Mouse (Mus musculus): ENCODE data around the gene Msi2. TPM values are rescaled to one million over a fixed set of nuclear protein-coding genes. Genes with fewer than 3 reads are reported as not detected.

The Msi2 gene
- total and polyA plus RNA-seq, 3 experiments = 36.5 to 197 (median 144) TPM

- ATAC-seq (ENCODE audit: extremely low read depth, insufficient number of reproducible peaks, low FRiP score, poor library complexity, severe bottlenecking) = no peak
- DNase-seq (ENCODE audit: low spot score) = no peak
- TF ChIP-seq GATA2 (IDR thresholded peaks at IDR 0.05; ENCODE audit: borderline replicate concordance, low read depth, low read length) (no peak), POLR2AphosphoS5 (IDR thresholded peaks at IDR 0.05; ENCODE audit: insufficient replicate concordance, low read depth, low read length) (no peak), TAL1 (conservative IDR thresholded peaks at IDR 0.05; ENCODE audit: low read depth, low read length) (no peak), CTCF (IDR thresholded peaks at IDR 0.05; ENCODE audit: low read depth, low read length) (no peak), GATA1 (IDR thresholded peaks at IDR 0.05; ENCODE audit: borderline replicate concordance, low read length) (no peak)
- H3K36me3 ChIP-seq (replicated peaks) = peaks cover 94% of the 10 kb centered on the region
- no peaks in the 10 kb centered on the region for H3K9me3 ChIP-seq (replicated peaks)
- H3K27me3 ChIP-seq (ENCODE audit: insufficient read depth, low read length) = no peaks in the 10 kb centered on the region
- H3K4me1 ChIP-seq (ENCODE audit: insufficient read depth, low read depth, low read length) = peaks cover 13% of the 10 kb centered on the region
- no peak overlapping the region for H3K4me3 ChIP-seq (ENCODE audit: low read depth, low read length)
These were observed 29.7 kb downstream of the Msi2 start for GRCm38 (mm10) chr11:88688644-88689043.

DNA sequence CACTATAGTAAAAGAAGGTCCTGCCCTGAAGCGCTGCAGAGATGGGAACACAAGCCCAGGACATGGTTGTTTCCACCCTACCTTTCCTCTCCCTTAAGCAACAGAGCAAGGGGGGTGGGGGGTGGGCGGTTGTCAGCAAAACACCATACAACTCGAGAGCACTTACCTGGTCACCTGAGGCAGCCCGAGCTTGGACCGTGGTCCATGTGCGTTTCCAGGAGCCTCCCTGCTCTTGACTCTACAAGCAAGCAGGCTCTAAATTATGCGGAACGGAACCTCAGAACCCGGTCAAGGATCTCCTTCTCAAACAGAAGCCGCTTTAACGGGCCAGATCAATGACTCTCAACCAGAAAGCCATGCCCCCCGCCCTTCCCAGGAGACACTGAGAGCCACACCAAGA, 30.6 kb downstream of the Msi2 start:
- peaks cover 13% of the 10 kb centered on the region for H3K4me1 ChIP-seq (ENCODE audit: insufficient read depth, low read depth, low read length)

DNA sequence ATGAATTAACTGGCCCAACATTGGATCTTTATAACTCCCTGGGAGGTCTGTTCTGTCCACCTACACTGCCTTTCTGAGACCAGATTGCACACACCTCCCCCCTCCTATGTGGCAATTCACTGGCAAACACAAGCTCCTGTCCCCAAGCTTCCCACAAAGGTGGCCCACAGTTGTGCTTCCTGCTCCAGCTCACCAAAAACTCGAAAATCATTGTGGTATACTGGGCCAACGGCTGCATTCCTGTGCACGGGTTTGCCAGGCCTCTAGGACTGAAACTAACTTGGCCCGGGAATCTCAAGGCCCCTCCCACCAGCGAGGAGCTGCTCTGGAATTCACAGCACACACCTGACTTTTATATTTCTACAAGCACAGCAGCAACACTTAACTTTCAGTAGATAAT, 31.3 kb downstream of the Msi2 start:
- DNase-seq (ENCODE audit: low spot score) = no peak
- no peak for TF ChIP-seq GATA1 (IDR thresholded peaks at IDR 0.05; ENCODE audit: borderline replicate concordance, low read length)
- TF ChIP-seq POLR2AphosphoS5 (IDR thresholded peaks at IDR 0.05; ENCODE audit: insufficient replicate concordance, low read depth, low read length) = no peak
- peaks cover 10% of the 10 kb centered on the region for H3K4me1 ChIP-seq (ENCODE audit: insufficient read depth, low read depth, low read length)
- H3K36me3 ChIP-seq (replicated peaks) = peaks cover 99% of the 10 kb centered on the region
- no peak for ATAC-seq (ENCODE audit: extremely low read depth, insufficient number of reproducible peaks, low FRiP score, poor library complexity, severe bottlenecking)
- no peaks in the 10 kb centered on the region for H3K27me3 ChIP-seq (ENCODE audit: insufficient read depth, low read length)
- H3K9me3 ChIP-seq (replicated peaks) = no peaks in the 10 kb centered on the region
- H3K4me3 ChIP-seq (ENCODE audit: low read depth, low read length) = no peak overlapping the region

More for the DNA sequence above, 30.6 kb downstream of the Msi2 start:
- H3K36me3 ChIP-seq (replicated peaks) = peaks cover 97% of the 10 kb centered on the region
- H3K9me3 ChIP-seq (replicated peaks) = no peaks in the 10 kb centered on the region
- H3K4me3 ChIP-seq (ENCODE audit: low read depth, low read length) = no peak overlapping the region
- DNase-seq (ENCODE audit: low spot score) (no peak), ATAC-seq (ENCODE audit: extremely low read depth, insufficient number of reproducible peaks, low FRiP score, poor library complexity, severe bottlenecking) (no peak)
- TF ChIP-seq GATA2 (IDR thresholded peaks at IDR 0.05; ENCODE audit: borderline replicate concordance, low read depth, low read length) (no peak), POLR2AphosphoS5 (IDR thresholded peaks at IDR 0.05; ENCODE audit: insufficient replicate concordance, low read depth, low read length) (no peak), TAL1 (conservative IDR thresholded peaks at IDR 0.05; ENCODE audit: low read depth, low read length) (no peak), CTCF (IDR thresholded peaks at IDR 0.05; ENCODE audit: low read depth, low read length) (no peak), GATA1 (IDR thresholded peaks at IDR 0.05; ENCODE audit: borderline replicate concordance, low read length) (no peak)
- H3K27me3 ChIP-seq (ENCODE audit: insufficient read depth, low read length) = no peaks in the 10 kb centered on the region

DNA sequence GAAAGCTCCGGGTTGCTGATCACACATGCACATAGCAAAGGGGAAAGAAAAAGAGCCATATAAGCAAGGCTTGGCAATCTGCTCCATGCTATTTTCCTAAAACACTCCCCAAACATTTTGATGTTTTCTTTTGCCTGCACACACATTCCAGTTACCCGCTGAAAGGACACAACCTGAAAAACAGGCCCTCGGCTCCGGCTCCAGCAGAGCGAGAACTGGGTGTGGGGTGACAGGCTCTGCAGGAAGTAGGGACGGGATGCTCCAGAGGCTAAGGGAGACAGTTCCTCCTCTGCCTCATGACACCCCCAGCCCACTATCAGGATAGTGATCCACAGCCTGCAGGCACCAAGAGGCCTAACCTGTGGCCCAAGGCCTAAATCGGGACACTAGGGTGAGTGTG, 32.3 kb downstream of the Msi2 start:
- DNase-seq (ENCODE audit: low spot score) (no peak), ATAC-seq (ENCODE audit: extremely low read depth, insufficient number of reproducible peaks, low FRiP score, poor library complexity, severe bottlenecking) (no peak)
- Histone ChIP-seq H3K4me1 (ENCODE audit: insufficient read depth, low read depth, low read length) (peaks cover 10% of the 10 kb centered on the region), H3K27me3 (ENCODE audit: insufficient read depth, low read length) (no peaks in the 10 kb centered on the region), H3K9me3 (replicated peaks) (no peaks in the 10 kb centered on the region), H3K4me3 (ENCODE audit: low read depth, low read length) (no peak overlapping the region), H3K36me3 (replicated peaks) (peaks cover 98% of the 10 kb centered on the region)
- TF ChIP-seq CTCF (IDR thresholded peaks at IDR 0.05; ENCODE audit: low read depth, low read length) (no peak), GATA1 (IDR thresholded peaks at IDR 0.05; ENCODE audit: borderline replicate concordance, low read length) (no peak), GATA2 (IDR thresholded peaks at IDR 0.05; ENCODE audit: borderline replicate concordance, low read depth, low read length) (no peak), TAL1 (conservative IDR thresholded peaks at IDR 0.05; ENCODE audit: low read depth, low read length) (no peak), POLR2AphosphoS5 (IDR thresholded peaks at IDR 0.05; ENCODE audit: insufficient replicate concordance, low read depth, low read length) (no peak)

GRCm38 (mm10) chr11:88683026-88683770, 35.1 kb downstream of the Msi2 start:
- no peaks in the 10 kb centered on the region; the same call in none of the 2 replicates for H3K4me1 ChIP-seq (ENCODE audit: insufficient read depth, low read depth, low read length)
- TF ChIP-seq TAL1 (conservative IDR thresholded peaks at IDR 0.05; ENCODE audit: low read depth, low read length) = no peak
- no peak for TF ChIP-seq POLR2AphosphoS5 (IDR thresholded peaks at IDR 0.05; ENCODE audit: insufficient replicate concordance, low read depth, low read length)
- TF ChIP-seq CTCF (IDR thresholded peaks at IDR 0.05; ENCODE audit: low read depth, low read length) = no peak
- TF ChIP-seq GATA2 (IDR thresholded peaks at IDR 0.05; ENCODE audit: borderline replicate concordance, low read depth, low read length) = no peak
- no peak for TF ChIP-seq GATA1 (IDR thresholded peaks at IDR 0.05; ENCODE audit: borderline replicate concordance, low read length)
- ATAC-seq (ENCODE audit: extremely low read depth, insufficient number of reproducible peaks, low FRiP score, poor library complexity, severe bottlenecking) (no peak), DNase-seq (ENCODE audit: low spot score) (no peak)
- no peaks in the 10 kb centered on the region for H3K9me3 ChIP-seq (replicated peaks)
- H3K4me3 ChIP-seq (ENCODE audit: low read depth, low read length) = no peak overlapping the region
- H3K36me3 ChIP-seq (replicated peaks) = peaks cover 97% of the 10 kb centered on the region
- H3K27me3 ChIP-seq (ENCODE audit: insufficient read depth, low read length) = no peaks in the 10 kb centered on the region

DNA sequence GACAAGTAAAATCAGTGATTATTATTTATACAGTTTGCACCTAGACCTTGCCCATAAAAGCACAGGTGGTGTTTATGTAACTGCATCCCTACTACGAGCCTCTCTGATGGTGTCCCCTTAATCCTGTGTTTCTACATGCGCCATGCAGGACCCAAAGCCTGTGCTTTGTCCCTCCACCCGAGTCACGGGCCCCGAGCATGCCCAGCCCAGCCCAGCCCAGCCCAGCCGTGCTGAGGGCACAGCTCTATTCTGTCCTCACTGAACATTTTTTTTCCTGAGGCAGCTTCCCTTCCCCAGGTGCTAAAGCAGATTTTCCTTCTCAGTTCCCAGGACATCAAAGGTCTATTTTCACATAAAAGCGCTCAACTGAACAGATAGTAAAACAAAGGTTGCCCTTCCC, 41.0 kb downstream of the Msi2 start:
- no peak for TF ChIP-seq GATA2 (IDR thresholded peaks at IDR 0.05; ENCODE audit: borderline replicate concordance, low read depth, low read length)
- TF ChIP-seq GATA1 (IDR thresholded peaks at IDR 0.05; ENCODE audit: borderline replicate concordance, low read length) = no peak
- no peak for TF ChIP-seq TAL1 (conservative IDR thresholded peaks at IDR 0.05; ENCODE audit: low read depth, low read length)
- TF ChIP-seq CTCF (IDR thresholded peaks at IDR 0.05; ENCODE audit: low read depth, low read length) = no peak
- no peak for TF ChIP-seq POLR2AphosphoS5 (IDR thresholded peaks at IDR 0.05; ENCODE audit: insufficient replicate concordance, low read depth, low read length)
- Histone ChIP-seq H3K4me3 (ENCODE audit: low read depth, low read length) (no peak overlapping the region), H3K36me3 (replicated peaks) (peaks cover 93% of the 10 kb centered on the region), H3K4me1 (ENCODE audit: insufficient read depth, low read depth, low read length) (peaks cover 2% of the 10 kb centered on the region; the same call in 1 of the 2 replicates), H3K27me3 (ENCODE audit: insufficient read depth, low read length) (no peaks in the 10 kb centered on the region), H3K9me3 (replicated peaks) (no peaks in the 10 kb centered on the region)
- DNase-seq (ENCODE audit: low spot score) (no peak), ATAC-seq (ENCODE audit: extremely low read depth, insufficient number of reproducible peaks, low FRiP score, poor library complexity, severe bottlenecking) (no peak)
